Mouse (Mus musculus) C2C12 (cell line): ENCODE data around the gene Smo. TPM values are rescaled to one million over a fixed set of nuclear protein-coding genes. Genes with fewer than 3 reads are reported as not detected.
A peak's percentile ranks its signal among the peaks of the same experiment; 100 is the strongest.

Experiments used
- H3K27me3 ChIP-seq: one replicate; pipeline ENCODE4 v1.6.1; 2011; ENCODE audit not compliant: control insufficient read depth, insufficient read depth, insufficient read length
- H3K36me3 ChIP-seq: one replicate; pipeline ENCODE4 v1.6.1; 2011; ENCODE audit not compliant: control insufficient read depth, insufficient read depth
- H3K4me3 ChIP-seq: one replicate; pipeline ENCODE4 v1.5.1; 2011; ENCODE audit warnings: mild to moderate bottlenecking, control low read depth; ENCODE audit not compliant: poor library complexity, insufficient read depth, severe bottlenecking
- H3K79me2 ChIP-seq: one replicate; pipeline ENCODE4 v1.6.1; 2011; ENCODE audit not compliant: control insufficient read depth, insufficient read depth
- H3K79me3 ChIP-seq: one replicate; pipeline ENCODE4 v1.6.1; 2011; ENCODE audit warnings: low read depth, control low read depth
- H3ac ChIP-seq: one replicate; pipeline ENCODE3; 2011; ENCODE audit warnings: low read depth; ENCODE audit not compliant: control insufficient read depth, insufficient read length
- CEBPB ChIP-seq: IDR thresholded peaks from one replicate; pipeline ENCODE4 v1.6.1; 2011; ENCODE audit warnings: low read depth, mild to moderate bottlenecking, control low read depth, moderate library complexity
- CTCF ChIP-seq: IDR thresholded peaks from one replicate; pipeline ENCODE4 v1.5.1; 2011; ENCODE audit not compliant: control insufficient read depth, insufficient read depth, insufficient read length
- FOSL1 ChIP-seq: IDR thresholded peaks from one replicate; pipeline ENCODE4 v1.8.0; 2011; ENCODE audit warnings: mild to moderate bottlenecking, low read length; ENCODE audit not compliant: poor library complexity, insufficient read depth, severe bottlenecking
- MAX ChIP-seq: IDR thresholded peaks from one replicate; pipeline ENCODE4 v1.6.1; 2011; ENCODE audit warnings: mild to moderate bottlenecking, control low read depth
- MYOD1 ChIP-seq: IDR thresholded peaks from one replicate; pipeline ENCODE4 v1.6.1; 2011; ENCODE audit warnings: low read depth; ENCODE audit not compliant: control insufficient read depth, insufficient read length
- MYOG ChIP-seq: IDR thresholded peaks from one replicate; pipeline ENCODE4 v1.6.1; 2011; ENCODE audit not compliant: control insufficient read depth, insufficient read length; ENCODE audit errors: extremely low read depth
- USF1 ChIP-seq: IDR thresholded peaks from one replicate; pipeline ENCODE4 v1.6.1; 2011; ENCODE audit warnings: low read depth, mild to moderate bottlenecking, control low read depth, moderate library complexity
- polyA plus RNA-seq: library from polyadenylated mRNA; unstranded; fragments of >200 nt; fragmentation: generic; extraction: Trizol; gene quantifications from one replicate; pipeline ENCODE4 v1.2.1, GENCODE M21; 2012; ENCODE audit warnings: missing spikeins

The Smo gene
- polyA plus RNA-seq, 1 experiment: 86.2 TPM

DNA sequence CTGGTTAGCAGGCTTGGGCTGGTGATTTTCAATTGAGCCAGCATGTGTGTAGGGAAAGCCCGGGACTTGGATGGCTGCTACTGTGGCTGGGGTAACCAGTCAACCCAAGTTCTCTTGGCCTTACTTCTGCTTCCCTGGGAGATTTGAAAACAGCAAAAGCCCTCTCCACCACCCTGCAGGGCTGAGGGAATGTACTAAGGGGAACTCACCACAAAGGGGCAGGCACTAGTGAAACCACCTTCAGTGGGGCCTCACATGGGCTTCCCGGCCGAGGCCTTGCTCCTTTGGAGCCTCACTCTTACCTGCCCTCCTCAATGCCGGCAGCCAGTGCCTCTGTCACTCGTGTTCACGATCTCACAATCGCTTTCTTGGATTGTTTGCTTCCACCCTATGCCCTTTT lies 39.3 kb upstream of the Smo start:
- Histone ChIP-seq H3K4me3 (no peak overlapping the region), H3K79me3 (no peaks in the 10 kb centered on the region), H3ac (no peak overlapping the region), H3K79me2 (no peaks in the 10 kb centered on the region), H3K27me3 (peaks cover 11% of the 10 kb centered on the region), H3K36me3 (no peaks in the 10 kb centered on the region)
- no peak for TF ChIP-seq MAX
- TF ChIP-seq USF1: no peak
- no peak for TF ChIP-seq CTCF
- TF ChIP-seq CEBPB: no peak
- no peak for TF ChIP-seq FOSL1

DNA sequence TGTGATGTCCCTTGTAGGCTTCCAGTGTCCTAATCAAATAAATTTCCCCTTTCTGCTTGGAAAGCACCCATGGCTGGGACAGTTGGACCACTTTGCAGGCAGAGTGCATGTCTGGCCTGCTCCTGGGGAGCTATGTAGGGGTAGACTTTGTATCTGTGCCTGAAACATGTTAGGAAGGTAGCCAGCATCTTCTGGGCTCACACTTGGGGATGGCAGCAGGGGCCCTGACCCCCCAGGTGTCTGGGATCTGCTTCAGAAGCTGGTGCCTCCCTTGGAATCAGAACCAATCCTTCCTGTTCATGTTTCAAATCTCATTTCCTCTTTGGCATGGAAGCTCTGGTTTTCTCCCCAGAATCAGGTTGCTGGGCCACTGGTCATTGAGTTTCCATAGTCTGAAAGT lies 38.2 kb upstream of the Smo start:
- Histone ChIP-seq H3K27me3 (peaks cover 5% of the 10 kb centered on the region), H3K36me3 (no peaks in the 10 kb centered on the region), H3K79me2 (no peaks in the 10 kb centered on the region), H3K79me3 (no peaks in the 10 kb centered on the region), H3ac (no peak overlapping the region), H3K4me3 (no peak overlapping the region)
- no peak for TF ChIP-seq MYOG
- no peak for TF ChIP-seq FOSL1
- no peak for TF ChIP-seq USF1
- no peak for TF ChIP-seq MAX
- TF ChIP-seq CTCF: no peak
- TF ChIP-seq CEBPB: no peak
- no peak for TF ChIP-seq MYOD1

DNA sequence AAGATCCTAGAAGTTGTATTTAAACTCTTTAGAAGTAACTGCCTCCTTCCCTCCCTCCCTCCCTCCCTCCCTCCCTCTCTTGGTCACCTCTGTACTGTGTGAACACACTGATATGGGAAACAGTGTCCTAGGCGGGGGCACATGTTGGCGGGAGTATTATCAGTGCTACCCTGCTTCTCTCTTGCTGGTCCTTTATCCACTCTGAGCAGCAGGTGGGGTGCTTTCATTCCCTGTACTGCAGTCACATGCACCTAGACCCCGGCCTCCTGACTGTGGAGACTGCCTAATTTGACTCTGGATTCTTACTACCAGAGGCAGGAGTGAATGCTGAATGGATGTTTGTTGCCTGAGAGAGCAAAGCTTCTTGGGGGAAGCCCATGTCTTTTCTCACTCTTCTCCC lies 37.8 kb upstream of the Smo start:
- Histone ChIP-seq H3K79me2 (no peaks in the 10 kb centered on the region), H3K27me3 (peaks cover 4% of the 10 kb centered on the region), H3K4me3 (no peak overlapping the region), H3ac (no peak overlapping the region), H3K36me3 (no peaks in the 10 kb centered on the region), H3K79me3 (no peaks in the 10 kb centered on the region)
- TF ChIP-seq FOSL1 (no peak), MYOD1 (no peak), USF1 (no peak)

DNA sequence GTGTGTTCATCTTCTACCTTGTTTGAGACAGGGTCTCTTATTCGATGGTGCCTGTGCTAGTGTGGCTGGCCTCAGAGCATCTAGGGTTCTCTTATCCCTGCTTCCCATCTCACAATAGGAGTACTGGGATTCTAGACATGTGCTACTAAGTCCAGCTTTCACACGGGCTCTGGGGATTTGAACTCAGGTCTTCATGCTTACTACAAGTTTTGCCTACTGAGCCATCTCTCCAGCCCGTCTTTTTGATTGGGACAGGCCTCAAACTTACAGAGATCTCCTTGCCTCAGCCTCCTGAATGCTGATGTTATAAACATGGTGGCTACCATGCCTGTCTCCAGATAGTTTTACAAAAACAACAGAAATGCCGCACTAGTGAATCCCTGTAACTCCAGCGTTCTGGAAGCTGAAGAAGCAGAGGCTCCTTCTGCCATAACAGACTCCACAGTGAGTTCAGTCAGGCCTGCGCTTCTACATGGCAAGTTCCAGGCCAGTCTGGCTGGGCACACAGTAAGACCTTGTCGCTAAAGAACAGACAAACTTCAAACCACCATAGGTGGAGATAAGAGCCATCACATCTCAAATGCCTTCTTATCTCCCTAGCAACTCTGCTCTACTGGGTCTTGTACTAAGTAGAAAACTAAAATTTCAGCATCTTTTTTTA lies 36.1 kb upstream of the Smo start:
- Histone ChIP-seq H3K79me2 (no peaks in the 10 kb centered on the region), H3K27me3 (no peaks in the 10 kb centered on the region)
- TF ChIP-seq MYOD1: no peak

DNA sequence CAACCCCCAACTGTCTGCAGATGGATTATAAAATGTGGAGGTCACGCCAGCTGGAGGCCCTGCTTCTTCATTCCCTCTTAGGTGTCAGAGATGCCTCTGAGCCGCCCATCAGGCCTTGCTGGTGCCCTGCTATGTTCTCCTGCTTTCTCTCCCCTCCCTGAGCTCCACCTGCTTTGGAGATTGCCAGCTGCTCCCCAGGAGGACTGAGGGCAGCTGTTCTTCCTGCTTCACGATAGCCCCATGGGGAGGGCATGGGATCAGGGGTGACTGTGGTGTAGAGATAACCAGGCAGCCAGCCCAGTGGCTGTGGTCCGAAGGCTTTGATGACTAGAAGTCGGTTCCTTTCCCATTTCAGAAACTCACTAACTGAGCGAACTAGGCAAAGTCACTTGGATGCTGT lies 34.3 kb upstream of the Smo start:
- H3ac ChIP-seq: no peak overlapping the region
- no peaks in the 10 kb centered on the region for H3K79me2 ChIP-seq
- no peak for TF ChIP-seq USF1
- TF ChIP-seq FOSL1: no peak
- TF ChIP-seq MYOD1: peak; percentile 78
- H3K79me3 ChIP-seq: no peaks in the 10 kb centered on the region
- no peaks in the 10 kb centered on the region for H3K36me3 ChIP-seq
- no peaks in the 10 kb centered on the region for H3K27me3 ChIP-seq
- no peak overlapping the region for H3K4me3 ChIP-seq

More for the DNA sequence above, 36.1 kb upstream of the Smo start:
- Histone ChIP-seq H3K4me3 (no peak overlapping the region), H3ac (no peak overlapping the region), H3K79me3 (no peaks in the 10 kb centered on the region), H3K36me3 (no peaks in the 10 kb centered on the region)

DNA sequence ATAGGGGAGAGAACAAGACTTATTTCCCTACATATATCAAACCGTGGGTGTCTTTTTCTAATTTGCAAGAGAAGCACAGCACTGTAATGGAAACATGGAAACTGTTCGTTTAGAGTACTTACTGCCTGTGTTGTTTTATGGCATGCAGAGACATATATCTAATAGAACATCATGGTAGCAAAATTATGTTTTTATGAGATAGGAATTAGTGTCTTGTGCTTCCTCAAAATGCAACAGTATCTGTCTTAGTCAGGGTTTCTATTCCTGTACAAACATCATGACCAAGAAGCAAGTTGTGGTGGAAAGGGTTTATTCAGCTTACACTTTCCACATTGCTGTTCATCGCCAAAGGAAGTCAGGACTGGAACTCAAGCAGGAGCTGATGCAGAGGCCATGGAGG lies 33.2 kb upstream of the Smo start:
- H3K36me3 ChIP-seq: no peaks in the 10 kb centered on the region
- H3K27me3 ChIP-seq: no peaks in the 10 kb centered on the region
- no peak overlapping the region for H3K4me3 ChIP-seq
- no peak overlapping the region for H3ac ChIP-seq
- TF ChIP-seq MYOD1 (no peak), FOSL1 (no peak), MYOG (no peak), USF1 (no peak), CEBPB (no peak), CTCF (no peak)
- no peaks in the 10 kb centered on the region for H3K79me3 ChIP-seq
- no peaks in the 10 kb centered on the region for H3K79me2 ChIP-seq
